In genomic region chr6:88901947-88902820, GRCm38 (mm10) we compare ENCODE assay signal across 8 mouse cellular contexts. TPM values are rescaled to one million over a fixed set of nuclear protein-coding genes. Genes with fewer than 3 reads are reported as not detected.
DNase-seq lines count a peak whose midpoint lies in the region; ATAC-seq and TF ChIP-seq lines count a peak whose summit lies in the region.

TSS of gene Tpra1 (plus strand) at chr6:88902251.

- H3K4me2 ChIP-seq in forebrain, embryonic 16.5 days (ENCODE audit: low read length): peak within 1 kb of the TSS; percentile 100
- peak within 1 kb of the TSS; percentile 89 for H3K4me2 ChIP-seq in lung, embryonic 14.5 days

- H3K27me3 ChIP-seq in forebrain, embryonic 16.5 days (replicated peaks; ENCODE audit: control insufficient read depth, insufficient read depth, low read length): no peaks in the 10 kb centered on the region
- no peaks in the 10 kb centered on the region for H3K27me3 ChIP-seq in lung, embryonic 14.5 days (ENCODE audit: insufficient read depth, low read length)
- H3K27me3 ChIP-seq in thymus, adult 2 months (ENCODE audit: control insufficient read depth, insufficient read depth, low read length): no peaks in the 10 kb centered on the region

- H3K4me1 ChIP-seq in ES-E14 (ENCODE audit: control insufficient read depth in 2 of 2, insufficient read depth in 2 of 2, low read length in 2 of 2, poor library complexity in 1 of 2): peaks cover 3 to 11% of the 10 kb centered on the region in 2 experiments; a peak in 2 of 4 replicates
- peaks cover 30% of the 10 kb centered on the region for H3K4me1 ChIP-seq in forebrain, embryonic 16.5 days (replicated peaks; ENCODE audit: control insufficient read depth, insufficient read depth, low read length)
- peaks cover 15% of the 10 kb centered on the region for H3K4me1 ChIP-seq in lung, embryonic 14.5 days (ENCODE audit: insufficient read depth)
- peaks cover 36% of the 10 kb centered on the region for H3K4me1 ChIP-seq in olfactory bulb, adult 2 months (ENCODE audit: control insufficient read depth, insufficient read depth, low read length)
- peaks cover 43% of the 10 kb centered on the region for H3K4me1 ChIP-seq in thymus, adult 2 months (replicated peaks; ENCODE audit: control insufficient read depth, insufficient read depth, low read length)

- H3K9ac ChIP-seq in ES-E14 (ENCODE audit: insufficient read depth, low read depth, low read length, poor library complexity, severe bottlenecking): peak within 1 kb of the TSS; percentile 92
- peak within 1 kb of the TSS; percentile 73 for H3K9ac ChIP-seq in forebrain, embryonic 16.5 days (replicated peaks; ENCODE audit: low read depth, low read length)
- peak within 1 kb of the TSS; percentile 81 for H3K9ac ChIP-seq in lung, embryonic 14.5 days

- peak within 1 kb of the TSS; percentile 30; the same call in 1 of the 2 replicates for H3K27ac ChIP-seq in ES-E14 (ENCODE audit: insufficient read depth, low read depth, low read length, poor library complexity, severe bottlenecking)
- H3K27ac ChIP-seq in forebrain, embryonic 16.5 days (ENCODE audit: low read length): peak within 1 kb of the TSS; percentile 85
- H3K27ac ChIP-seq in layer of hippocampus, adult 2 months: peak within 1 kb of the TSS; percentile 95
- H3K27ac ChIP-seq in lung, embryonic 14.5 days (ENCODE audit: low read depth): peak within 1 kb of the TSS; percentile 93
- H3K27ac ChIP-seq in olfactory bulb, adult 2 months (ENCODE audit: insufficient read depth, low read depth, low read length): peak within 1 kb of the TSS; percentile 49
- H3K27ac ChIP-seq in thymus, adult 2 months (ENCODE audit: control insufficient read depth, insufficient read depth, low read length): peak within 1 kb of the TSS; percentile 75

- peak; percentile 93 for ATAC-seq in forebrain, embryonic 16.5 days
- ATAC-seq in lung, embryonic 14.5 days (ENCODE audit: insufficient read depth): peak; percentile 86

- in situ Hi-C loops in ES-E14 (cut with MboI; ENCODE audit: low sequenced_read_pairs in 2 of 2, unreplicated experiment in 2 of 2): no loop called here

- intact Hi-C loops in heart, postnatal 36 days (cut with DNase I): no loop called here

- peaks cover 1% of the 10 kb centered on the region; the same call in 1 of the 2 replicates for H3K36me3 ChIP-seq in ES-E14 (ENCODE audit: control insufficient read depth, insufficient read depth, low read length, poor library complexity, severe bottlenecking)
- no peaks in the 10 kb centered on the region for H3K36me3 ChIP-seq in forebrain, embryonic 16.5 days (ENCODE audit: control insufficient read depth, insufficient read depth)
- peaks cover 1% of the 10 kb centered on the region; the same call in 1 of the 2 replicates for H3K36me3 ChIP-seq in lung, embryonic 14.5 days (ENCODE audit: insufficient read depth)
- no peaks in the 10 kb centered on the region for H3K36me3 ChIP-seq in thymus, adult 2 months (ENCODE audit: control insufficient read depth, insufficient read depth, low read length)

- peak; percentile 96 for DNase-seq in ES-E14 (ENCODE audit: low read depth, low spot score)
- peak; percentile 94 for DNase-seq in cerebellum, adult 11-12 months
- DNase-seq in heart, postnatal 36 days: peak; percentile 90 to 92
- DNase-seq in layer of hippocampus, adult 2 months (ENCODE audit: low spot score in 2 of 2): peak; percentile 91 to 95
- DNase-seq in lung, embryonic 14.5 days: peak; percentile 98
- peak; percentile 93 for DNase-seq in thymus, adult 2 months

- peak within 1 kb of the TSS; percentile 93 to 94 for H3K4me3 ChIP-seq in ES-E14 (ENCODE audit: insufficient read depth in 1 of 2, low read depth in 1 of 2, low read length in 2 of 2, poor library complexity in 1 of 2, severe bottlenecking in 1 of 2)
- peak within 1 kb of the TSS; percentile 94 for H3K4me3 ChIP-seq in forebrain, embryonic 16.5 days (replicated peaks; ENCODE audit: low read length)
- H3K4me3 ChIP-seq in layer of hippocampus, adult 2 months: peak within 1 kb of the TSS; percentile 98
- H3K4me3 ChIP-seq in lung, embryonic 14.5 days (ENCODE audit: low read depth, low read length): peak within 1 kb of the TSS; percentile 69
- peak within 1 kb of the TSS; percentile 79 for H3K4me3 ChIP-seq in olfactory bulb, adult 2 months (ENCODE audit: insufficient read depth, low read depth, low read length)
- H3K4me3 ChIP-seq in thymus, adult 2 months (ENCODE audit: control insufficient read depth, insufficient read depth, low read length): peak within 1 kb of the TSS; percentile 92

- H3K9me3 ChIP-seq in ES-E14 (ENCODE audit: control insufficient read depth, insufficient read depth, low read depth, low read length): no peaks in the 10 kb centered on the region
- no peaks in the 10 kb centered on the region for H3K9me3 ChIP-seq in forebrain, embryonic 16.5 days (ENCODE audit: control insufficient read depth, low read length)
- no peaks in the 10 kb centered on the region for H3K9me3 ChIP-seq in lung, embryonic 14.5 days (ENCODE audit: low read depth, low read length)

- TF ChIP-seq CTCF in layer of hippocampus, adult 2 months (conservative IDR thresholded peaks at IDR 0.05): peak; percentile 52
- peak; percentile 42; the same call in 1 of the 2 replicates for TF ChIP-seq CTCF in lung, embryonic 14.5 days (IDR thresholded peaks at IDR 0.05; ENCODE audit: low read depth)
- TF ChIP-seq CTCF in olfactory bulb, adult 2 months (IDR thresholded peaks at IDR 0.05; ENCODE audit: insufficient read depth, low read depth, low read length): 0 out of 2 replicates have a peak, but pooled peaks have one; percentile 6
- peak; percentile 47; the same call in 1 of the 2 replicates for TF ChIP-seq CTCF in thymus, adult 2 months (IDR thresholded peaks at IDR 0.05; ENCODE audit: borderline replicate concordance, control insufficient read depth, extremely low read depth, insufficient read depth, low read length, poor library complexity)

- no peak for TF ChIP-seq POLR2A in olfactory bulb, adult 2 months (IDR thresholded peaks at IDR 0.05; ENCODE audit: insufficient read depth, low read depth, low read length)
- TF ChIP-seq POLR2A in thymus, adult 2 months (IDR thresholded peaks at IDR 0.05; ENCODE audit: control insufficient read depth, extremely low read depth, insufficient read depth, low read length, poor library complexity): 0 out of 2 replicates have a peak, but pooled peaks have one; percentile 15

- WGBS in forebrain, embryonic 16.5 days: under 1% methylated on average over 66 of the region's 66 CpGs
- under 1% methylated on average over 66 of the region's 66 CpGs for WGBS in lung, embryonic 14.5 days
- WGBS in olfactory bulb, adult 2 months: under 1% methylated on average over 66 of the region's 66 CpGs
- under 1% methylated on average over 66 of the region's 66 CpGs for WGBS in thymus, adult 2 months

TF ChIP-seq in ES-E14, 5 proteins besides CTCF, POLR2A, EP300 and RAD21:
- no peak for TF ChIP-seq MAFK (IDR thresholded peaks at IDR 0.05; ENCODE audit: insufficient read depth, low read depth, low read length)
- no peak for TF ChIP-seq ZC3H11A (IDR thresholded peaks at IDR 0.05; ENCODE audit: borderline replicate concordance, low read depth, low read length)
- no peak for TF ChIP-seq CHD2 (IDR thresholded peaks at IDR 0.05; ENCODE audit: low read depth, low read length)
- no peak for TF ChIP-seq HCFC1 (IDR thresholded peaks at IDR 0.05; ENCODE audit: borderline replicate concordance, insufficient read depth, low read length)
- peak; percentile 16; the same call in 1 of the 2 replicates for TF ChIP-seq ZNF384 (IDR thresholded peaks at IDR 0.05; ENCODE audit: low read depth, low read length)

RNA-seq across cellular contexts. Expression of gene Tpra1, which starts in this region (rescaled TPM):
- 31.0 and 67.2 TPM in 2 replicates for total RNA-seq in ES-E14 (2012; rRNA removed)
- polyA plus RNA-seq in forebrain, embryonic 16.5 days (2015; fragmentation: Nextera tagmentation; extraction: Ambion mirVana): 56.9 and 70.0 TPM in 2 replicates
- total RNA-seq in heart, postnatal 36 days (2021): 10 to 100 TPM; 35.1 to 35.4 TPM
- total RNA-seq in layer of hippocampus, adult 2 months (2021): 10 to 100 TPM; 48.6 to 51.1 TPM
- polyA plus RNA-seq in lung, embryonic 14.5 days (2014; fragmentation: Nextera tagmentation; extraction: Ambion mirVana): 49.4 and 53.6 TPM in 2 replicates
- polyA plus RNA-seq in olfactory bulb, adult 2 months (2012; ENCODE audit: insufficient read depth, insufficient read length, low replicate concordance, missing spikeins): not detected in 2 replicates
- 300 and 366 TPM in 2 replicates for polyA plus RNA-seq in thymus, adult 2 months (2012; rRNA removed)

Comparison
In these comparisons a context has a peak if more than half of its experiments do, and no peak if none do; other contexts are left out.
1. Peak in every context shown above with its lines: DNase-seq, ATAC-seq, H3K4me3 ChIP-seq and H3K27ac ChIP-seq.
2. H3K27ac ChIP-seq: peak in every context shown above with its lines; median percentile 95 in layer of hippocampus, adult 2 months; 93 in lung, embryonic 14.5 days; 85 in forebrain, embryonic 16.5 days; 75 in thymus, adult 2 months; 49 in olfactory bulb, adult 2 months; 30 in ES-E14.